Mouse (Mus musculus): ENCODE data around the gene Mas1.

GRCm38 (mm10) chr17:12808851-12809250, 59.1 kb downstream of the Mas1 start:
- TF ChIP-seq MEF2A (IDR thresholded peaks at IDR 0.05; ENCODE audit: extremely low read depth, insufficient replicate concordance, low read depth, low read length, poor library complexity, severe bottlenecking) (no peak), TBP (IDR thresholded peaks at IDR 0.05; ENCODE audit: low read depth, low read length) (no peak)
